Mouse (Mus musculus) intestine, embryonic 16.5 days (tissue): ENCODE measurements at regions not wholly inside any gene's neighbourhood (a gene's known extent, or its start where the extent isn't known, plus 50 kb on each side); places are given as distances from the start of the nearest gene placed in this dataset.

ENCODE experiments used
- ATAC-seq: fragments of 200-750 bp; cut with Nextera tagmentation; 2 replicates; pipeline ENCODE4 v1.8.0; 2017; ENCODE audit warnings: moderate TSS enrichment, moderate library complexity
- H3K27ac ChIP-seq: fragments of 300-500 bp; sonication (generic); 2 replicates; pipeline ENCODE4 v1.5.1; 2014; ENCODE audit warnings: mild to moderate bottlenecking, low read length
- H3K27me3 ChIP-seq: fragments of 300-500 bp; sonication (generic); replicated peaks from 2 replicates; pipeline ENCODE4 v1.6.1; 2014; ENCODE audit warnings: low read length, control low read depth, mixed read lengths; ENCODE audit not compliant: control insufficient read depth, insufficient read depth
- H3K36me3 ChIP-seq: fragments of 300-500 bp; sonication (generic); 2 replicates; pipeline ENCODE4 v1.6.1; 2014; ENCODE audit warnings: low read length, control low read depth; ENCODE audit not compliant: control insufficient read depth, insufficient read depth
- H3K4me1 ChIP-seq: fragments of 300-500 bp; sonication (generic); 2 replicates; pipeline ENCODE4 v1.6.1; 2014; ENCODE audit warnings: low read length, control low read depth, mixed read lengths; ENCODE audit not compliant: control insufficient read depth, insufficient read depth
- H3K4me2 ChIP-seq: fragments of 300-500 bp; sonication (generic); 2 replicates; pipeline ENCODE4 v1.6.1; 2014; ENCODE audit warnings: low read depth, low read length, control low read depth
- H3K4me3 ChIP-seq: fragments of 300-500 bp; sonication (generic); 2 replicates; pipeline ENCODE4 v1.5.1; 2014; ENCODE audit warnings: mild to moderate bottlenecking, low read length
- H3K9ac ChIP-seq: fragments of 300-500 bp; sonication (generic); 2 replicates; pipeline ENCODE4 v1.6.1; 2014; ENCODE audit warnings: low read depth, low read length
- H3K9me3 ChIP-seq: fragments of 300-500 bp; sonication (generic); 2 replicates; pipeline ENCODE4 v1.6.1; 2016; ENCODE audit warnings: low read length, control low read depth; ENCODE audit not compliant: control insufficient read depth
- WGBS: fragments of 180-500 bp; shearing (Covaris S2); extraction: QIAGEN DNeasy Blood & Tissue Kit; methylation state at CpG from one replicate; pipeline ENCODE4 v1.1.7; 2014; 5-methylcytosine and 5-hydroxymethylcytosine counted together

DNA sequence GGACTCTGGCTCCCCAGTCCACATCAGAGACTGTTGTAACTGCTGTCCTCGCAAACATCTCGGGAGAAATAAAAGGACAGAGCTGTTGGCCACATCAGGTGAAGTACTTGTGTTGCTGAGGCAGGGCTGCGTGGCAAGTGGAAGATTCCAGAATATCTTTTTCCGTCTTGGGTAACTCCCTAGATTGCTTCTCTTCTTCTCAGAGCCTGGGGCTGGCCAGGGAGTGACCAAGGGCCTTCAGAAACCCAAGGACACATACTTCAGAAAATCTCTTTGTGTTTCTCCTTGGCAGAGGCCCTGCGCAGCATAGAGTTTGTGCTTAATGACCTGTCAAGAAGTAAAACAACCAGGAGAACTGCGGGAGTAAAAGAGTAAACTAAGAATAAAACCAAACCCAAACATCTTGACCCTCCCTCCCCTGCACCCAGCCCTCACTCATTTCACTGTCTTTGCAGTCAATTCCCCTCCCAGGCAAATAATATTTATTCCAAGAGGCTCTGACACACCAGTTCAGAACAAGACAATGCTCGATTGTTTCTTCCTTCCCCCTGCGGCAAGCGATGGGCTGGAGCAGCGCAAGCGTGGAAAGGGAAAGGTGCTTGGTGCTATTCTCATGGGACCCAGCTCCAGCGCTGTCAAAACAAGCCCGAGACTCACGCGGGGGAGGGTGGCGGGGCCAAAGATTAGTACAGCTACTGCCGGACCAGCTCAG, 223.6 kb upstream of the Tmem45b start:
- ATAC-seq: peak; percentile 68
- H3K36me3 ChIP-seq: no peaks in the 10 kb centered on the region
- H3K9me3 ChIP-seq: no peaks in the 10 kb centered on the region
- H3K4me1 ChIP-seq: peaks cover 14% of the 10 kb centered on the region
- peak overlapping the region; percentile 12; the same call in 1 of the 2 replicates for H3K9ac ChIP-seq
- no peak overlapping the region for H3K27ac ChIP-seq
- peak overlapping the region; percentile 28 for H3K4me3 ChIP-seq
- peak overlapping the region; percentile 49 for H3K4me2 ChIP-seq
- no peaks in the 10 kb centered on the region for H3K27me3 ChIP-seq
- WGBS: 17% methylated on average over 17 of the region's 17 CpGs

DNA sequence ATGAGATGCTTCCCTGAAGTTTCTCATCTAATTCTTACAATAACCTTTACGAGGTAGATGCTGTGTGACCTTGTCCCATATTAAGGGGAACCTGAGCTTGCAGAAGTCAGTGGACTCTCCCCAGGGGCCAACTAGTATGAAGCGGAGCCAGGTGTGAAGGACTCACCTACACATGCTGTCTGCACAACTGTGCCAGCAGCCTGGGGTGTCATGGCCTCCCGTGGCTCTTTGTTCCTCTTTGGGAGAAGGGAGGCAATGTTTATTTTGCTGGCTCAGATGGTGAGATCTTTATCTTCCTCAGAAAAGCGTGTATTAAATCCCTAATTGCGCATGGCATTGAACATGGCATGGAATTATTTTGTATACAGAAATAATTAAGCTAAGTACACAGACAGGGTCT, 222.2 kb upstream of the Tmem45b start:
- Histone ChIP-seq H3K27me3 (no peaks in the 10 kb centered on the region), H3K27ac (no peak overlapping the region), H3K4me3 (no peak overlapping the region), H3K4me1 (peaks cover 14% of the 10 kb centered on the region), H3K36me3 (no peaks in the 10 kb centered on the region), H3K9me3 (no peaks in the 10 kb centered on the region), H3K4me2 (no peak overlapping the region), H3K9ac (no peak overlapping the region)
- WGBS: 81% methylated on average over 5 of the region's 5 CpGs
- no peak for ATAC-seq

DNA sequence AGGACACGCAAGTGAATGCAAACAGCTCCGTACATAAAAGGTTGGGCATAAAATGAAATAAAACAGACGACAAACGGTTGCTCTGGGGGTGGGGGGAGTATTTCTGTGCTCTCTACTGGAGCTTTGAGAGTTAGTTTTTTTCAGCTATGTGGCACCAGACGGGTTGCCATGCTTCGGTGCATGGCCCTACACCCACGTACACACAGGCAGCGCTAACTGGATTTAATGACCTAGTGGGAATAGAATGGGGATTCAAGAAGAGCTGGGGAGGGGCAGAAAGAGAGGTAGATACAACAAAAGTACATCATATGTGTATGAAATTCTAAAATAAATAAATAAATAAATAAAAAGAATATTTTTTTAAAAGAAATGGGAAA, 220.5 kb upstream of the Tmem45b start:
- H3K4me1 ChIP-seq: peaks cover 14% of the 10 kb centered on the region
- WGBS: 66% methylated on average over 8 of the region's 8 CpGs
- ATAC-seq: no peak
- H3K9ac ChIP-seq: no peak overlapping the region
- no peaks in the 10 kb centered on the region for H3K36me3 ChIP-seq
- no peak overlapping the region for H3K27ac ChIP-seq
- no peak overlapping the region for H3K4me3 ChIP-seq
- H3K4me2 ChIP-seq: no peak overlapping the region
- H3K9me3 ChIP-seq: no peaks in the 10 kb centered on the region
- H3K27me3 ChIP-seq: no peaks in the 10 kb centered on the region

DNA sequence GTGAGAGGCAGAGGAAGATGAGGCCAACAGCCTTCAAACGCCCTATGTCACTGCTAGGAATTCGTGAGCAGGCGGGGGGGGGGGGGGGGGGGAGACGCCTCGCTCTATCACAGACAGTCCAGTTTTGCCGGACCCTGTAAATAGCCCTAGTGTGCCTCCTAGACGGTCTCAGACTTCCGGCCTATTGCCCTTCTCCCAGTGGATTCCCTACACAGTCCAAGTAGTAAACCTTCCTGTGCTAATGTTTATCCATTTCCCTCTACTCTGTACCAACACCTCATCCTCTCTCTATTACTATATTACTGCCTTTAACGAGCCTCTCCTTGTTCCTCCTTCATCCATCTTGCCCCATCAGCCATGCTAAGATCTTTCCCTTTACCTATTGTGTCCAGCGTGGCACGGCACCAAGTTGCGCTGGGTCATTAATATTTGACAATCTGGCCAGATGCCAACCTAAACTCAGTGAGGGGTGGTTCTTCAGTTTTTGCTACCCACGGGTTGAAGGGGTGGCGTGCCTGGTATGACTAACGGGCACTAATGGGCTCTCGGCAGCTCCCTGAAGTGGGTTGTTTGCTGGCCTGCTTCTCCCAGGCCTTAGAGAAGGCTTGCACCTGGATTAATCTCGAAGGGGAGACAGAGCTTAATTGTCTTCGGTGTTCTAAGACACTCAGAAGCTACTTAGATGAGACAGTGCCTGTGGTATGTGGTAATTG, 220.0 kb upstream of the Tmem45b start:
- no peak overlapping the region for H3K27ac ChIP-seq
- H3K4me2 ChIP-seq: no peak overlapping the region
- no peak overlapping the region for H3K4me3 ChIP-seq
- H3K4me1 ChIP-seq: peaks cover 14% of the 10 kb centered on the region
- 39% methylated on average over 16 of the region's 18 CpGs for WGBS
- no peaks in the 10 kb centered on the region for H3K9me3 ChIP-seq
- H3K9ac ChIP-seq: no peak overlapping the region
- H3K36me3 ChIP-seq: no peaks in the 10 kb centered on the region
- no peak for ATAC-seq
- H3K27me3 ChIP-seq: no peaks in the 10 kb centered on the region

DNA sequence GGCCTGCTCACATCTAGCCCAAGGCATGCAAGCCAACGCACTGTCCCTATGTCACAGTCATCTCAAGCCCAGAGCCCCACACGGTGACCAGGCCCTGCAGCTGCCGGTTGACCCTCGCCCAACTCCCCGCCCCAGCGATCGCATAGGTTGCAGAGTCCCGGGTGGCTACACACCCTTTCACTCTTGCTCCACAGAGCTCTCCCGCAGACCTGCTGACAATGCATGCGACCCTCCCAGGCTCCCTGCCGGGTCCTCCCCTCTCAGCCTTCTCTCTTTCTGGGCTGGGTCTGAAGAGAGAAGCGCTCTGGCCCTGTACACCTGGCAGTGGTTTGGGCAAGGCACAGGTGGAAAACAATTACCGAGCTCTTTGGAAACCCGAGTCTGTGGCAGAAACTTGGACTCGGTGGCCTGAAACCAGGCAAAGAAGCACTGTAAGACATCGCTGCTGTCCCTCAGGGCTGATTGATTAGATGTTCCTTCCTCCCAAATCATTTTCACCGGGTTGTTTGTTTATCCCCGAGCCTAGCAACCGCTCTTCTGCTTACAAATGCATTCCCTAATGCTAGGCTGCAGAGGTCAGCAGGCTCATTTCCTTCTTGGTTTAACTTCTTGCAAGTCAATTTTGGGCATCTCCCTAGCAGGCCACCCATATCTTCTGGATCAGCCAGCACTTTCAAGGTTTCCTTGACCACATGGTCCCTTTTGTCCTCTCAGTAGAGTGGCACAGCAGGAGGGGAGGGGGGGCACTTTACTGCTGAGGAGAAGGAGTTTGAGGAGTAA, 219.2 kb upstream of the Tmem45b start:
- peak; percentile 19; the same call in 1 of the 2 replicates for ATAC-seq
- Histone ChIP-seq H3K4me3 (no peak overlapping the region), H3K36me3 (no peaks in the 10 kb centered on the region), H3K4me2 (0 out of 2 replicates have a peak overlapping the region, but pooled peaks have one; percentile 11), H3K4me1 (peaks cover 13% of the 10 kb centered on the region), H3K9me3 (no peaks in the 10 kb centered on the region), H3K9ac (no peak overlapping the region; the same call in 1 of the 2 replicates), H3K27ac (no peak overlapping the region), H3K27me3 (no peaks in the 10 kb centered on the region)
- 15% methylated on average over 19 of the region's 19 CpGs for WGBS

DNA sequence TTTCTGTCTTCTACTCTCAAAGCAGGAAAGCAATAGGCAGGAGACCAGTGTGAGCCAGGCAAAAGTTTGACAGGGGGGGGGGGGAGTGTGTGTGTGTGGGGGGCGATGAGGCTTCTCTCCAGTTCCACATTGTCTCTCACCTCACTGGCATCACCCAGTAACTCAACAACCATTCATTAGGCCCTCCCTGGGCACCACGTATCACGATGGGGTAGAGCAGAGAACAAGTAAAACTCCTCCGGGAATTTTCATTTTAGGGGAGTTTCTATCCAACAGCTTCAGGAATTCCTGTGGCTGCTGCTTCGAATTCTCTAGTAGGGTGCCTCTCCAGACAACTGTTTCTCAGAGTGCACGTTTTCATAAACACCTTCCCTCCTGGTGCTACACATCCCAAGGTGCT, 218.6 kb upstream of the Tmem45b start:
- no peak overlapping the region for H3K27ac ChIP-seq
- 0 out of 2 replicates have a peak, but pooled peaks have one; percentile 11 for ATAC-seq
- no peaks in the 10 kb centered on the region for H3K27me3 ChIP-seq
- no peaks in the 10 kb centered on the region for H3K36me3 ChIP-seq
- H3K4me1 ChIP-seq: peaks cover 8% of the 10 kb centered on the region
- H3K9me3 ChIP-seq: no peaks in the 10 kb centered on the region
- H3K4me3 ChIP-seq: no peak overlapping the region
- H3K4me2 ChIP-seq: no peak overlapping the region
- H3K9ac ChIP-seq: no peak overlapping the region
- 47% methylated on average over 6 of the region's 6 CpGs for WGBS

DNA sequence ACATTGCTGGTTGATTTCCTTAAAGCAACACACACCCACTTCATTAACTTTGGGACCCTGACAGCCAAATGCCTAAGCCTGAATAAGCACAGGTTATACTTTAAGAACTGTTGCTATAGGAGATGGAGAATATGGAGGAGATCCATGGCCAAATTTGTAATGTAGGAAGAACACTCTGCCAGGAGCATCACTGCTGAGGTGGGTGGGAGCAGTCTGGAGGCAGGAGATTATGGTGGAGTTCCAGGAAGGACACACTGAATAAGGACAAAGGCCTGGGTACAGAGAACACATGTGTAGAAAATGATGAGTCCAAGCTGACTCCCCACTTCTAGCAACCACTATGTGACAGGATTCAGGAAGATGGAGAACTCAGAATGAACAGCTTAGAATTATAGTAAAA, 212.9 kb upstream of the Tmem45b start:
- no peaks in the 10 kb centered on the region for H3K36me3 ChIP-seq
- ATAC-seq: no peak
- H3K27ac ChIP-seq: no peak overlapping the region
- no peak overlapping the region for H3K9ac ChIP-seq
- H3K4me2 ChIP-seq: no peak overlapping the region
- no peaks in the 10 kb centered on the region for H3K9me3 ChIP-seq
- H3K4me3 ChIP-seq: no peak overlapping the region
- H3K4me1 ChIP-seq: no peaks in the 10 kb centered on the region
- H3K27me3 ChIP-seq: no peaks in the 10 kb centered on the region

DNA sequence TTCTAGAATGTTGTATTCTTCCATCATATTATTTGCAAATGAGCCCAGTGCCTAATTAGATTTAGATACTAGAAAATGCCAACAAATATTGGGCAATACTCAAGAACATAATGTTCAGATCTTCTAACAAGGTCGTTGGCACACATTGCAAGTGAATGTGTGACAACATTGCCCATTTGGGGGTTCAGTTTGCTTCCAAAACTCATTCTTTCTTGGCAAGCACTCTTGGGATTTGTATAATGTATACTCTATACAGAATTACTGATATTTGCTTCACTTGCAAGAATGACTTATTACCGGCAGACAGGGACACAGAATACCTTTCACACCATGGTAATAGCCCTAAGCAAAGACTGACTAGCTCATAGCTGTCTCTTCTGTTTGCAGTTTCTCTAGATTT, 194.8 kb upstream of the Tmem45b start:
- WGBS: 68% methylated on average over 2 of the region's 2 CpGs
- H3K27me3 ChIP-seq: no peaks in the 10 kb centered on the region
- no peak overlapping the region for H3K4me2 ChIP-seq
- H3K9me3 ChIP-seq: no peaks in the 10 kb centered on the region
- H3K4me1 ChIP-seq: no peaks in the 10 kb centered on the region
- no peak overlapping the region for H3K4me3 ChIP-seq
- no peaks in the 10 kb centered on the region for H3K36me3 ChIP-seq
- H3K27ac ChIP-seq: no peak overlapping the region
- H3K9ac ChIP-seq: no peak overlapping the region
- ATAC-seq: no peak

DNA sequence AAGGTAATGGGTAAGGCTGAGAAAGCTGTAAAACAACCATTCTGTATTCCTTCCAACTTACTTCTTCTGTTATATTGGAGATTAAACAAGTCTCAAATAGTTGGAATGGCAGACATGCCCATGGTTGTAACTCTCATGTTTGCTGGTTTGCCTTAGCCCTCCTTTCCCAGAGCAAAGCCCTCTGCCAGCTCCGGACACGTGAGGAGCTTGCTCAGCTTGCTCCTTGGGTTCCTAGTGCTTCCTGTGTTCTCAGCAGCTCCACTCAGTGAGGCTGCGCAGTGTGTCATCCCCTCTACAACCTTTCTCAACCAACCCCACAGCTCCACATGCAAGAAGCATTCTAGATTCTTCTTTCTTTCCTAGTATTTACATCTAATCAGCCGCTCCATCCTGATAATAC, 193.3 kb upstream of the Tmem45b start:
- Histone ChIP-seq H3K27ac (no peak overlapping the region), H3K4me3 (no peak overlapping the region), H3K27me3 (no peaks in the 10 kb centered on the region), H3K4me2 (no peak overlapping the region), H3K36me3 (no peaks in the 10 kb centered on the region), H3K4me1 (no peaks in the 10 kb centered on the region), H3K9ac (no peak overlapping the region), H3K9me3 (no peaks in the 10 kb centered on the region)
- 83% methylated on average over 4 of the region's 4 CpGs for WGBS
- ATAC-seq: no peak
